Mouse (Mus musculus): ENCODE measurements at regions not wholly inside any gene's neighbourhood (a gene's known extent, or its start where the extent isn't known, plus 50 kb on each side); places are given as distances from the start of the nearest gene placed in this dataset.

DNA sequence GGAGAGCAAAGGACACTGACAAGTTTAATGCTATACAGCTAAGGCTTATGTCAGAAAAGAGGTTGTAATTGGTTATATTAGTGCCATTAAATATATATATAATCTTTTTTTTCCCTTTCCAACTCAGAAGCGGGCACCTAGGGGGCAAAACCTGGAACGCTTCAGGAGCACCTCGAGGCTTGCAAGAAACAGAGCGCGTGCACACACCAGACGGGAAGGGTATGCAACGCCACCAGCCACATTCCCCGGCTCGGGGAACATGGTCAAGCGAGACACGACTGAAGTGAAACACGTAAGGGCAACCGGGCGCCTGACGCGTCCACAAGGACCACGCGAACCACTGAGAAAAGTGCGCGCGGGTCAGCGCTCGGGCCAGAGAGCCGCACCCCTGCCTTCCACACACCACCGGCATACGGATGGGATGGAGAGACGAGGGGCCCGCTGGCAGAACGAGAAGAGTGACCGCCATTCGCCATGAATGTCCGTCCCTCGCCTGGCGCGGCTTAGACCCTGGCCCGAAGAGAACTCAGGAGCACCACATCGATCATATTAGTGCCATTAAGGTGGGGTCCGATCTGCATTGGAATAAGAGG, 60.0 kb upstream of the Crhr1 start:
- 95% methylated on average over 38 of the region's 38 CpGs for WGBS
- H3K27me3 ChIP-seq (replicated peaks; ENCODE audit: control insufficient read depth, insufficient read depth, low read length), result no peaks in the 10 kb centered on the region
- no peaks in the 10 kb centered on the region for H3K4me1 ChIP-seq (replicated peaks; ENCODE audit: control insufficient read depth, insufficient read depth, low read length)
- H3K27ac ChIP-seq (ENCODE audit: low read length), result no peak overlapping the region
- no peak overlapping the region for H3K9ac ChIP-seq (replicated peaks; ENCODE audit: low read depth, low read length)
- H3K9me3 ChIP-seq (ENCODE audit: control insufficient read depth, low read length), result no peaks in the 10 kb centered on the region
- no peak overlapping the region for H3K4me3 ChIP-seq (replicated peaks; ENCODE audit: low read length)
- H3K36me3 ChIP-seq (ENCODE audit: control insufficient read depth, insufficient read depth), result no peaks in the 10 kb centered on the region
- H3K4me2 ChIP-seq (ENCODE audit: low read length), result no peak overlapping the region
- ATAC-seq, result no peak

DNA sequence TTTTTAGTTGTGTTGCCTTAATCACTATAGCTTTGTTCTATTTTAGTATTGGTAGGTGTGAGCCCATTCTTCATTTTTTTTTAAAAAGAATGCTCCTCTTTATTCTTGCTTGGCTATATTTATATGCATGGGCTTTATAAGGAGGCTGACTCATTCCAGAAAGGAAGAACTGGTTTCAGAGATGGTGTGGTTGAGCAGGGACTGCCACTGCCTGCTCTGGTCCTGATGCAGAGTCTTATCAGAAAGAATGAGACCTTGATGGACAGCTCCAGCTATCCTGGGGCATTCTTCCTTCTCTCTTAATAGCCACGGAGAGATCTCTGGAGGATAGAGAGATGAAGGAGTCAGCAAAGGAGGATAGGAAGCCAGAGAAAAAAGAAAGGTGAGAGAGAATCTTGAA, 57.9 kb upstream of the Crhr1 start:
- Histone ChIP-seq H3K27ac (ENCODE audit: low read length) (no peak overlapping the region), H3K9me3 (ENCODE audit: control insufficient read depth, low read length) (no peaks in the 10 kb centered on the region), H3K9ac (replicated peaks; ENCODE audit: low read depth, low read length) (no peak overlapping the region), H3K4me1 (replicated peaks; ENCODE audit: control insufficient read depth, insufficient read depth, low read length) (no peaks in the 10 kb centered on the region), H3K4me2 (ENCODE audit: low read length) (no peak overlapping the region), H3K36me3 (ENCODE audit: control insufficient read depth, insufficient read depth) (no peaks in the 10 kb centered on the region), H3K27me3 (replicated peaks; ENCODE audit: control insufficient read depth, insufficient read depth, low read length) (no peaks in the 10 kb centered on the region), H3K4me3 (replicated peaks; ENCODE audit: low read length) (no peak overlapping the region)
- no peak for ATAC-seq
- WGBS, result 71% methylated on average over 1 of the region's 1 CpGs

GRCm38 (mm10) chr11:104075394-104075793, 57.3 kb upstream of the Crhr1 start:
- H3K4me3 ChIP-seq (replicated peaks; ENCODE audit: low read length), result no peak overlapping the region
- no peaks in the 10 kb centered on the region for H3K4me1 ChIP-seq (replicated peaks; ENCODE audit: control insufficient read depth, insufficient read depth, low read length)
- no peak overlapping the region for H3K27ac ChIP-seq (ENCODE audit: low read length)
- 67% methylated on average over 10 of the region's 10 CpGs for WGBS
- ATAC-seq, result no peak
- H3K4me2 ChIP-seq (ENCODE audit: low read length), result no peak overlapping the region
- no peaks in the 10 kb centered on the region for H3K9me3 ChIP-seq (ENCODE audit: control insufficient read depth, low read length)
- no peaks in the 10 kb centered on the region for H3K36me3 ChIP-seq (ENCODE audit: control insufficient read depth, insufficient read depth)
- no peaks in the 10 kb centered on the region for H3K27me3 ChIP-seq (replicated peaks; ENCODE audit: control insufficient read depth, insufficient read depth, low read length)
- H3K9ac ChIP-seq (replicated peaks; ENCODE audit: low read depth, low read length), result no peak overlapping the region

DNA sequence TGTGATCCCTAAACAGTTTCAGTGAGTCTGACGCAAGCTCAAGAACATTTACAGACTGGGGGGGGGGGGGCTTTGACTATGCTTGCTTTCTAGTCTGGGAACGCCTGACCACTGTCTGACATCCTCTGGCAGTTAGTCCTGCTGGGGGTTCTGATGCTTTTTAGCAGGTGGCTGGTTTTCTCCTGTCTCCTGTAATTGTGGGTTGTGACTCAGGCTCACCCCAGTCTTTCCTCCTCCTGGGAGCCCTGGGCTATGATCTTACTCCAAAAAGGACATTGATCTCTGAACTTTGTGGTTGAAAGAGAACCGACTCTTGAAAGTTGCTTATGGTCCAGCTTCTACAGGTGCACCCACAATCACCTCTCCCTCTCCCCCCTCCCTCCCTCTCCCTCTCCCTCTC, 50.6 kb upstream of the Crhr1 start:
- WGBS, result 77% methylated on average over 3 of the region's 3 CpGs
- Histone ChIP-seq H3K4me3 (replicated peaks; ENCODE audit: low read length) (no peak overlapping the region), H3K27me3 (replicated peaks; ENCODE audit: control insufficient read depth, insufficient read depth, low read length) (no peaks in the 10 kb centered on the region), H3K27ac (ENCODE audit: low read length) (no peak overlapping the region), H3K9ac (replicated peaks; ENCODE audit: low read depth, low read length) (no peak overlapping the region), H3K4me1 (replicated peaks; ENCODE audit: control insufficient read depth, insufficient read depth, low read length) (no peaks in the 10 kb centered on the region), H3K9me3 (ENCODE audit: control insufficient read depth, low read length) (no peaks in the 10 kb centered on the region), H3K36me3 (ENCODE audit: control insufficient read depth, insufficient read depth) (no peaks in the 10 kb centered on the region), H3K4me2 (ENCODE audit: low read length) (no peak overlapping the region)
- ATAC-seq, result no peak
